Mouse (Mus musculus): Measurements from ENCODE around the gene Glb1l. TPM values are rescaled to one million over a fixed set of nuclear protein-coding genes. Genes with fewer than 3 reads are reported as not detected.

Glb1l gene
- total and polyA plus RNA-seq, 3 experiments, result 7.6 to 13.0 TPM; not detected in 1

- TF ChIP-seq MAX (IDR thresholded peaks at IDR 0.05; ENCODE audit: low read length), result no peak
- TF ChIP-seq CHD1 (IDR thresholded peaks at IDR 0.05; ENCODE audit: low read depth, low read length), result 0 out of 2 replicates have a peak, but pooled peaks have one; percentile 58
- no peak for TF ChIP-seq GABPA (IDR thresholded peaks at IDR 0.05; ENCODE audit: low read depth, low read length)
- no peak for TF ChIP-seq CTCF (IDR thresholded peaks at IDR 0.05 in 2 of 3, conservative IDR thresholded peaks at IDR 0.05 in 1 of 3; ENCODE audit: control insufficient read depth in 1 of 3, insufficient read depth in 1 of 3, low read depth in 2 of 3, low read length in 3 of 3, poor library complexity in 1 of 3, severe bottlenecking in 1 of 3)
- no peak for TF ChIP-seq KAT2A (conservative IDR thresholded peaks at IDR 0.05; ENCODE audit: low read depth, low read length)
- TF ChIP-seq ZMIZ1 (IDR thresholded peaks at IDR 0.05; ENCODE audit: low read depth, low read length), result peak; percentile 41; the same call in 1 of the 2 replicates
- no peak for TF ChIP-seq GATA1 (IDR thresholded peaks at IDR 0.05; ENCODE audit: low read depth, low read length)
- TF ChIP-seq ELF1 (IDR thresholded peaks at IDR 0.05; ENCODE audit: low read depth, low read length), result 0 out of 2 replicates have a peak, but pooled peaks have one; percentile 52
- TF ChIP-seq POLR2A (IDR thresholded peaks at IDR 0.05; ENCODE audit: control insufficient read depth in 1 of 2, insufficient read depth in 1 of 2, low read depth in 1 of 2, low read length in 2 of 2, poor library complexity in 1 of 2), result 0 out of 4 replicates have a peak, but pooled peaks of 1 of the 2 experiments have one; percentile 16
- TF ChIP-seq HCFC1 (IDR thresholded peaks at IDR 0.05; ENCODE audit: low read depth, low read length), result peak; percentile 37; the same call in 1 of the 2 replicates
- peak; percentile 50; the same call in 1 of the 2 replicates for TF ChIP-seq NELFE (IDR thresholded peaks at IDR 0.05; ENCODE audit: low read depth, low read length)
- TF ChIP-seq CHD2 (IDR thresholded peaks at IDR 0.05; ENCODE audit: low read length), result no peak
- no peak for TF ChIP-seq E2F4 (IDR thresholded peaks at IDR 0.05; ENCODE audit: borderline replicate concordance, low read depth, low read length)
- H3K79me2 ChIP-seq (ENCODE audit: control insufficient read depth, insufficient read depth, low read length, poor library complexity), result peaks cover 9% of the 10 kb centered on the region
- H3K9ac ChIP-seq (ENCODE audit: control insufficient read depth, low read depth, low read length, poor library complexity, severe bottlenecking), result peak overlapping the region; percentile 84
- H3K36me3 ChIP-seq (ENCODE audit: control insufficient read depth in 1 of 2, insufficient read depth in 2 of 2, low read length in 2 of 2), result peaks cover 0 to 25% of the 10 kb centered on the region in 2 experiments; a peak in 2 of 4 replicates
- H3K4me1 ChIP-seq (ENCODE audit: control insufficient read depth in 1 of 2, insufficient read depth in 2 of 2, low read length in 2 of 2), result peaks cover under 1 to 25% of the 10 kb centered on the region in 2 experiments; a peak in 3 of 4 replicates
- peak overlapping the region; percentile 80 for H3K27ac ChIP-seq (ENCODE audit: control insufficient read depth, low read depth, low read length)
- H3K27me3 ChIP-seq (ENCODE audit: control insufficient read depth in 1 of 2, insufficient read depth in 2 of 2, low read length in 2 of 2), result no peaks in the 10 kb centered on the region
- DNase-seq (ENCODE audit: low read depth, low spot score), result peak; percentile 81
- no peaks in the 10 kb centered on the region for H3K9me3 ChIP-seq (replicated peaks; ENCODE audit: insufficient read depth, low read length)
- peak overlapping the region; percentile 86 to 96 for H3K4me3 ChIP-seq (ENCODE audit: control insufficient read depth in 1 of 2, insufficient read depth in 1 of 2, low read depth in 2 of 2, low read length in 2 of 2)
Observed at GRCm38 (mm10) chr1:75192452-75192851, 18.2 kb downstream of the Glb1l start.

- DNase-seq (ENCODE audit: low read depth, low spot score), result peak; percentile 99
- Histone ChIP-seq H3K9ac (ENCODE audit: control insufficient read depth, low read depth, low read length, poor library complexity, severe bottlenecking) (peak within 1 kb of the TSS; percentile 96), H3K36me3 (ENCODE audit: control insufficient read depth in 1 of 2, insufficient read depth in 2 of 2, low read length in 2 of 2) (peaks cover 0 to 31% of the 10 kb centered on the region in 2 experiments; a peak in 2 of 4 replicates), H3K4me1 (ENCODE audit: control insufficient read depth in 1 of 2, insufficient read depth in 2 of 2, low read length in 2 of 2) (peaks cover 3 to 30% of the 10 kb centered on the region in 2 experiments; a peak in 3 of 4 replicates), H3K79me2 (ENCODE audit: control insufficient read depth, insufficient read depth, low read length, poor library complexity) (peaks cover 9% of the 10 kb centered on the region), H3K4me3 (ENCODE audit: control insufficient read depth in 1 of 2, insufficient read depth in 1 of 2, low read depth in 2 of 2, low read length in 2 of 2) (peak within 1 kb of the TSS; percentile 95 to 96), H3K27me3 (ENCODE audit: control insufficient read depth in 1 of 2, insufficient read depth in 2 of 2, low read length in 2 of 2) (no peaks in the 10 kb centered on the region), H3K27ac (ENCODE audit: control insufficient read depth, low read depth, low read length) (peak within 1 kb of the TSS; percentile 80), H3K9me3 (replicated peaks; ENCODE audit: insufficient read depth, low read length) (no peaks in the 10 kb centered on the region)
- TF ChIP-seq MAFK (IDR thresholded peaks at IDR 0.05; ENCODE audit: borderline replicate concordance, low read depth, low read length) (no peak), MXI1 (IDR thresholded peaks at IDR 0.05; ENCODE audit: low read depth, low read length) (peak; percentile 96), MYC (IDR thresholded peaks at IDR 0.05; ENCODE audit: low read depth, low read length) (peak; percentile 48; the same call in 1 of the 2 replicates), NRF1 (IDR thresholded peaks at IDR 0.05; ENCODE audit: insufficient read depth, low read depth, low read length, poor library complexity, severe bottlenecking) (peak; percentile 44; the same call in 1 of the 2 replicates), CHD1 (IDR thresholded peaks at IDR 0.05; ENCODE audit: low read depth, low read length) (no peak), MYB (IDR thresholded peaks at IDR 0.05; ENCODE audit: low read depth, low read length) (no peak), CHD2 (IDR thresholded peaks at IDR 0.05; ENCODE audit: low read length) (peak; percentile 47), MAZ (IDR thresholded peaks at IDR 0.05; ENCODE audit: low read depth, low read length) (no peak; the same call in 1 of the 2 replicates), TCF12 (IDR thresholded peaks at IDR 0.05; ENCODE audit: low read depth, low read length) (peak; percentile 59), TAL1 (IDR thresholded peaks at IDR 0.05; ENCODE audit: low read length) (no peak), SMC3 (IDR thresholded peaks at IDR 0.05; ENCODE audit: low read depth, low read length) (no peak), SIN3A (IDR thresholded peaks at IDR 0.05; ENCODE audit: low read length) (peak; percentile 96), ZC3H11A (IDR thresholded peaks at IDR 0.05; ENCODE audit: low read depth, low read length) (no peak), POLR2A (IDR thresholded peaks at IDR 0.05; ENCODE audit: control insufficient read depth in 1 of 2, insufficient read depth in 1 of 2, low read depth in 1 of 2, low read length in 2 of 2, poor library complexity in 1 of 2) (peak; percentile 50 to 78; a peak in 3 of 4 replicates), ELF1 (IDR thresholded peaks at IDR 0.05; ENCODE audit: low read depth, low read length) (0 out of 2 replicates have a peak, but pooled peaks have one; percentile 27), NELFE (IDR thresholded peaks at IDR 0.05; ENCODE audit: low read depth, low read length) (peak; percentile 72), ZNF384 (IDR thresholded peaks at IDR 0.05; ENCODE audit: low read depth, low read length) (no peak), USF1 (IDR thresholded peaks at IDR 0.05; ENCODE audit: low read depth, low read length) (no peak), POLR2AphosphoS2 (IDR thresholded peaks at IDR 0.05; ENCODE audit: low read length) (peak; percentile 56; the same call in 1 of the 2 replicates), GABPA (IDR thresholded peaks at IDR 0.05; ENCODE audit: low read depth, low read length) (no peak), ZKSCAN1 (IDR thresholded peaks at IDR 0.05; ENCODE audit: low read depth, low read length) (no peak), JUND (IDR thresholded peaks at IDR 0.05; ENCODE audit: low read depth, low read length) (no peak)
Observed at GRCm38 (mm10) chr1:75191622-75192402, 18.8 kb downstream of the Glb1l start, which contains the start of the genes Ankzf1 and Atg9a. Gene Ankzf1, plus strand, starts transcription at chr1:75192151. Gene Atg9a, minus strand, starts transcription at chr1:75192196.
